Mouse (Mus musculus) intestine, embryonic 15.5 days (tissue): Measurements from ENCODE around the gene Nsun4. TPM values are rescaled to one million over a fixed set of nuclear protein-coding genes. Genes with fewer than 3 reads are reported as not detected.

Source experiments
- ATAC-seq: fragments of 200-750 bp; cut with Nextera tagmentation; 2 replicates; pipeline ENCODE4 v1.8.0; 2017; ENCODE audit warnings: moderate TSS enrichment, moderate library complexity
- H3K27ac ChIP-seq: fragments of 300-500 bp; sonication (generic); 2 replicates; pipeline ENCODE4 v1.5.1; 2015; ENCODE audit warnings: mild to moderate bottlenecking, inconsistent platforms
- H3K27me3 ChIP-seq: fragments of 300-500 bp; sonication (generic); replicated peaks from 2 replicates; pipeline ENCODE4 v1.6.1; 2015; ENCODE audit warnings: inconsistent platforms
- H3K36me3 ChIP-seq: fragments of 300-500 bp; sonication (generic); 2 replicates; pipeline ENCODE4 v1.6.1; 2015; ENCODE audit warnings: inconsistent platforms
- H3K4me1 ChIP-seq: fragments of 300-500 bp; sonication (generic); replicated peaks from 2 replicates; pipeline ENCODE4 v1.6.1; 2015; ENCODE audit warnings: inconsistent platforms
- H3K4me2 ChIP-seq: fragments of 300-500 bp; sonication (generic); replicated peaks from 2 replicates; pipeline ENCODE4 v1.6.1; 2015; ENCODE audit warnings: mild to moderate bottlenecking, inconsistent platforms
- H3K4me3 ChIP-seq: fragments of 300-500 bp; sonication (generic); replicated peaks from 2 replicates; pipeline ENCODE4 v1.5.1; 2015; ENCODE audit warnings: inconsistent platforms
- H3K9ac ChIP-seq: fragments of 300-500 bp; sonication (generic); 2 replicates; pipeline ENCODE4 v1.6.1; 2015; ENCODE audit warnings: inconsistent platforms
- H3K9me3 ChIP-seq: fragments of 300-500 bp; sonication (generic); 2 replicates; pipeline ENCODE4 v1.6.1; 2016; ENCODE audit warnings: inconsistent platforms
- WGBS: fragments of 180-500 bp; shearing (Covaris S2); methylation state at CpG from one replicate; pipeline ENCODE4 v1.1.7; 2015; 5-methylcytosine and 5-hydroxymethylcytosine counted together
- polyA plus RNA-seq: library from polyadenylated mRNA; unstranded; fragments of >200 nt; fragmentation: Nextera tagmentation; extraction: Ambion mirVana; gene quantifications from 2 replicates; pipeline ENCODE4 v1.2.1, GENCODE M21; 2015

The Nsun4 gene
- polyA plus RNA-seq, 1 experiment from 2014 or later, result 30.1 TPM

DNA sequence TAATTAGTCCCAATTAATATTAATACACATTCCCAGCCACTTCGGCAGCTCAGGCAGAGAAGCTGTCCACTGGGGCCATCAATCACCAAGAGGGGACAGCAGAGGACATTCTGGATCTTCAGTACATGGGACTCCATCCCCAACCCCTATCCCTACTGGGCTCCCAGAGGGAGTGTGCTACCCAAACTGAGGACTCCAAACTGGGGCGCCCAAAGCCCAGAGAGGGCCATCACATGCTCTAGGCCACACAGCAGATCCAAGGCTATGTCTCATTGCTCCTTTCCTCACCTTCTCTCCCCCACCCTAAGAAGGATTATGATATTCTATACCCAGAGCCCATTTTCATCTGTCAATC lies 58.3 kb downstream of the Nsun4 start:
- Histone ChIP-seq H3K27ac (no peak overlapping the region), H3K4me2 (no peak overlapping the region), H3K4me3 (no peak overlapping the region), H3K9me3 (no peaks in the 10 kb centered on the region), H3K9ac (no peak overlapping the region), H3K4me1 (no peaks in the 10 kb centered on the region), H3K36me3 (0 out of 2 replicates have a peak, but pooled peaks cover 2% of the 10 kb centered on the region), H3K27me3 (no peaks in the 10 kb centered on the region)
- WGBS, result 78% methylated on average over 2 of the region's 2 CpGs
- ATAC-seq, result no peak; the same call in 1 of the 2 replicates

DNA sequence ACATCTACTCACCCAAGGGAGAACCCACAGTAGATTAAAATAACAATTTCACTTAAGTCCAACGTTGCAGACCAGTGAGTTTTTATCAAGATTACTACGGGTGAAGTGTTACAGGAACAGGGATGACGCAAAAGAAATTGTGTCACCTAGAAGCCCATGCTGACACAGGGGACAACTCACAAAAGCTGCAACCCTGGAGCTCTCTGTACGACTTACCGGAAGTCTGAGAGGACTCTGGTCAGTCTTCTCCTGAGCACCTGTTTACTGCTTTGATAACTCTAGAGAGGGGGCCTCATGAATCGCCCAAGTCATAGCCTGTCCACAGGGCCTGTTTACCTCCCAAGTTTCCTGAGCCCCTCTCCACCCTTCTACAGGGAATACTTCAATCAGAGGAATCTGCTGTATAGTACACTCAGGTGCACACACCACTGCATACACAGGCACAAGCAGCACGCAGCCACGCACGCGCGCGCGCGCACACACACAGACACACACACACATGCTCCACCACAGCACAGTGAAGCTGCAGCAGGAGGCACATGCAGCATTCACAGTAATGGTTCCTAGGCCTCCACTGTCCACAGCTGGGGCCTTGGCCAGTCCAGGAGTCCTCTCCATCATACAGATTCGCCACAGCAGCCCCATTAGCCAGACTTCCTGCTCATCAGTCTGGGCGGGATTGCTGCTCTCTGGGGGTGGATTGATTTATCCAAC lies 58.9 kb downstream of the Nsun4 start:
- no peak; the same call in 1 of the 2 replicates for ATAC-seq

DNA sequence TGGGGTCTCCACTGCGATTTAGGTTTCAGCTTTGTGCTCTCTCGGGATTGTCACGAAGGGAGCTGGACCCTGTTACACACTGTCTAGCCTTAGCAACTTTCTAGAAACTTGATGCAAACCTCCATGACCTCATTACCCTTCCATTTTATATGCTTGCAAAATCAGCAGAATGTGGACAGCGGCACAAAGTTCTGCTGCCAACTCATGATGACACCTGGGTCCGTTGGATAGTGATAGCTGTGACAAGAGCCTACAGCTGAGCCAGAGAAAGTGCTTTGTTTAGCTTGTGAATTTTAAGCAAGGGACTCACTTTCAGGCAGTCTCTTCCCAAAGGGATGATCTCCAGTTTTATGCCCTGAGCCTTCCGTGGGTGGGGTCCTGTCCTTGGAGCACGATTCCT lies 64.3 kb downstream of the Nsun4 start:
- no peaks in the 10 kb centered on the region; the same call in 1 of the 2 replicates for H3K4me1 ChIP-seq
- H3K27me3 ChIP-seq, result no peaks in the 10 kb centered on the region; the same call in 1 of the 2 replicates
- no peak for ATAC-seq
- no peak overlapping the region for H3K4me2 ChIP-seq
- H3K9me3 ChIP-seq, result no peaks in the 10 kb centered on the region
- no peak overlapping the region for H3K4me3 ChIP-seq
- 74% methylated on average over 7 of the region's 7 CpGs for WGBS
- no peak overlapping the region for H3K9ac ChIP-seq
- no peaks in the 10 kb centered on the region for H3K36me3 ChIP-seq
- H3K27ac ChIP-seq, result no peak overlapping the region

More for the DNA sequence above, 58.9 kb downstream of the Nsun4 start:
- H3K4me3 ChIP-seq, result no peak overlapping the region
- no peaks in the 10 kb centered on the region for H3K4me1 ChIP-seq
- 0 out of 2 replicates have a peak, but pooled peaks cover 2% of the 10 kb centered on the region for H3K36me3 ChIP-seq
- WGBS, result 83% methylated on average over 16 of the region's 16 CpGs
- no peak overlapping the region for H3K9ac ChIP-seq
- no peak overlapping the region for H3K4me2 ChIP-seq
- no peak overlapping the region for H3K27ac ChIP-seq
- no peaks in the 10 kb centered on the region for H3K27me3 ChIP-seq
- no peaks in the 10 kb centered on the region for H3K9me3 ChIP-seq

DNA sequence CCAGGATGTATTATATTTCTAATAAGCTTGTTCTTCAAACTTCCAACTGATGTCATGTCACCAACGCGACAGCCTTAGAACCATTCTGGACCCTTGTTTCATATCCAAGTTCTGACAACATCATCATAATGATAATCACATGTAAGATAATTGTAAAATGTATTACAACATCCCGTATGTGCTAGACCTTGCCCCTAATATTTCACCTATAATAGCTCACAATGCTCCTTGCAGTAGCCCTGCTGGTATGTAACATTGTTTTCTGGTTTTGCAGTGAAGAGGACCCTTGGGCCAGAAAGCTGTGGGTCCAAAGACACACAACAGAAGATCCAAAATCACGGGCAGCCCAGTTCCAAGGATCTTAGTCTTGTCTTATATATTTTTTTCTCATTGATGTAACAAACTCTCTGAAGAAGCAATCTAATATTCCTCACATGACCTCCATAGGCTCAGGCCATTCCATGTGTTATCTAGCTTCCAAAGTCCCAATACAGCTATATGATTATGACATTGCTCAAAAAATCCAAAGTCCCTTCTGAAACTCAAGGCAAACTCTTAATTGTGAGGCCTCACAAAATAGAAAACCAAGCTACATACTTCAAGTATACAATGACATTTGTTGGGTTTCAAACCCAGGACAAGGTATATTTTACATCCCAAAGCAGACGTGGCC lies 65.7 kb downstream of the Nsun4 start:
- Histone ChIP-seq H3K27me3 (peaks cover 3% of the 10 kb centered on the region; the same call in 1 of the 2 replicates), H3K27ac (no peak overlapping the region), H3K4me2 (no peak overlapping the region), H3K9me3 (no peaks in the 10 kb centered on the region), H3K9ac (no peak overlapping the region), H3K36me3 (no peaks in the 10 kb centered on the region), H3K4me3 (no peak overlapping the region), H3K4me1 (peaks cover 2% of the 10 kb centered on the region; the same call in 1 of the 2 replicates)
- peak; percentile 74 for ATAC-seq
- WGBS, result 68% methylated on average over 5 of the region's 5 CpGs

DNA sequence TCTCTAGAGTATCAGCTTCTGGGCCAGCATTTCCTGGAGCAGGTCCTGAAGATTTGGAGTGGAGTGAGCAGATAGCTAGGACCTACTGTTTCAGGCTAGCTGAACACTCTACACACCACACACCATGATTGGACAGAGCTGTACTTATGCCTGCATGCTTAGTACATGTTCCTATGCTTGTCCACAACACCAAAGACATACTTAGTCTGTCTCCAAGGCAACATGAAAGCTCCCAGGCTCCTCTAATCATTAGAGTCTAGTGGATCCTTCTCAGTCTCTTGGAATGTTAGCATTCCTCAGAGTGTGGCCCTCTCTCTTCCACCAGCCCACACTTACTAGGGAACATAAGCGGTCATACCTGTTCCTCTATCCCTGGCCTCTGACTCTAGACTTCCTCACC lies 66.2 kb downstream of the Nsun4 start:
- no peak overlapping the region for H3K4me2 ChIP-seq
- peaks cover 2% of the 10 kb centered on the region; the same call in 1 of the 2 replicates for H3K4me1 ChIP-seq
- H3K36me3 ChIP-seq, result no peaks in the 10 kb centered on the region
- no peaks in the 10 kb centered on the region for H3K9me3 ChIP-seq
- 0 out of 2 replicates have a peak overlapping the region, but pooled peaks have one; percentile 4 for H3K27ac ChIP-seq
- 71% methylated on average over 1 of the region's 1 CpGs for WGBS
- peak; percentile 46; the same call in 1 of the 2 replicates for ATAC-seq
- H3K9ac ChIP-seq, result no peak overlapping the region
- H3K27me3 ChIP-seq, result peaks cover 3% of the 10 kb centered on the region; the same call in 1 of the 2 replicates
- no peak overlapping the region for H3K4me3 ChIP-seq

DNA sequence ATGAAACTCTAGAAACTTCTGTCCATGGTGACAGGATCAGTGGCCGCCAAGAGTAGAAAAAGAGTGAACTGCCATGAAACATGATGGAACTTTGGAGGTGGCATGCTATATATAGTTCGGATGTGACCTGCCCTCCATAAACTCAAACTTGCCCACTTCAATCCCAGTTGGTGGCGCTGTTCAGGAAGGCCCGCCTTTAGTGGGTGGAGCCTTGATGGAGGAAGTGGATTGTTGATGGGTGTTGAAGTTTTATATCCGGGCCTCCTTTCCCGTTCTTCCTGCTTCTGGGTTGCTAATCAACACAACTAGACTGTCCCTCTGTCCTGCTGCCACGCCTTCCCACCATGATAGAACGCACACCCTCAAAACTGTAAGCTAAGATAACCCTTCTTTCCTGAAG lies 68.7 kb downstream of the Nsun4 start:
- H3K27me3 ChIP-seq, result peaks cover 20% of the 10 kb centered on the region
- WGBS, result 34% methylated on average over 8 of the region's 8 CpGs
- H3K36me3 ChIP-seq, result no peaks in the 10 kb centered on the region
- no peak overlapping the region for H3K4me3 ChIP-seq
- H3K9me3 ChIP-seq, result no peaks in the 10 kb centered on the region
- H3K9ac ChIP-seq, result no peak overlapping the region
- no peak for ATAC-seq
- peaks cover 2% of the 10 kb centered on the region; the same call in 1 of the 2 replicates for H3K4me1 ChIP-seq
- no peak overlapping the region for H3K27ac ChIP-seq
- H3K4me2 ChIP-seq, result no peak overlapping the region

- H3K9ac ChIP-seq, result peak overlapping the region; percentile 23; the same call in 1 of the 2 replicates
- H3K27me3 ChIP-seq, result peaks cover 27% of the 10 kb centered on the region
- 0 out of 2 replicates have a peak, but pooled peaks have one; percentile 14 for ATAC-seq
- WGBS, result 3% methylated on average over 13 of the region's 13 CpGs
- peaks cover 7% of the 10 kb centered on the region for H3K4me1 ChIP-seq
- H3K9me3 ChIP-seq, result no peaks in the 10 kb centered on the region
- peak overlapping the region; percentile 36 for H3K4me2 ChIP-seq
- no peak overlapping the region for H3K4me3 ChIP-seq
- H3K27ac ChIP-seq, result no peak overlapping the region
- no peaks in the 10 kb centered on the region for H3K36me3 ChIP-seq
Observed at GRCm38 (mm10) chr4:115984111-115984510, 69.6 kb downstream of the Nsun4 start.

Other genes starting within 250 kb of the Nsun4 start
- 12.4 and 15.9 TPM in 2 replicates for gene Mob3c, start 225.8 kb downstream of the Nsun4 start, polyA plus RNA-seq
- gene Mknk1, start 214.7 kb downstream of the Nsun4 start, polyA plus RNA-seq, result 26.9 and 36.8 TPM in 2 replicates
- gene Kncn, start 169.5 kb downstream of the Nsun4 start, polyA plus RNA-seq, result not detected in 2 replicates
- not detected in 2 replicates for gene 6430628N08Rik, start 163.2 kb downstream of the Nsun4 start, polyA plus RNA-seq
- gene Dmbx1, start 114.0 kb downstream of the Nsun4 start, polyA plus RNA-seq, result not detected in 2 replicates
- 48.2 and 57.6 TPM in 2 replicates for gene Faah, start 36.0 kb downstream of the Nsun4 start, polyA plus RNA-seq
- 636 and 732 TPM in 2 replicates for gene Uqcrh, start 21.2 kb upstream of the Nsun4 start, polyA plus RNA-seq
- gene Lrrc41, start 21.4 kb upstream of the Nsun4 start, polyA plus RNA-seq, result 70.9 and 71.6 TPM in 2 replicates
- 26.7 and 27.1 TPM in 2 replicates for gene Rad54l, start 69.8 kb upstream of the Nsun4 start, polyA plus RNA-seq
- 45.8 and 48.0 TPM in 2 replicates for gene Pomgnt1, start 70.0 kb upstream of the Nsun4 start, polyA plus RNA-seq
- gene Lurap1, start 97.5 kb upstream of the Nsun4 start, polyA plus RNA-seq, result 1.5 and 1.6 TPM in 2 replicates
- gene Tspan1, start 113.7 kb upstream of the Nsun4 start, polyA plus RNA-seq, result 35.7 and 43.6 TPM in 2 replicates
- gene 1700042G07Rik, start 119.5 kb upstream of the Nsun4 start, polyA plus RNA-seq, result not detected in 2 replicates
- not detected in 2 replicates for gene Gm49337, start 119.5 kb upstream of the Nsun4 start, polyA plus RNA-seq
- 7.0 and 7.9 TPM in 2 replicates for gene Pik3r3, start 167.7 kb upstream of the Nsun4 start, polyA plus RNA-seq